Mouse (Mus musculus): ENCODE data around the gene Setdb1. TPM values are rescaled to one million over a fixed set of nuclear protein-coding genes. Genes with fewer than 3 reads are reported as not detected.

The Setdb1 gene
- total and polyA plus RNA-seq, 3 experiments = 101 to 116 TPM; not detected in 1

DNA sequence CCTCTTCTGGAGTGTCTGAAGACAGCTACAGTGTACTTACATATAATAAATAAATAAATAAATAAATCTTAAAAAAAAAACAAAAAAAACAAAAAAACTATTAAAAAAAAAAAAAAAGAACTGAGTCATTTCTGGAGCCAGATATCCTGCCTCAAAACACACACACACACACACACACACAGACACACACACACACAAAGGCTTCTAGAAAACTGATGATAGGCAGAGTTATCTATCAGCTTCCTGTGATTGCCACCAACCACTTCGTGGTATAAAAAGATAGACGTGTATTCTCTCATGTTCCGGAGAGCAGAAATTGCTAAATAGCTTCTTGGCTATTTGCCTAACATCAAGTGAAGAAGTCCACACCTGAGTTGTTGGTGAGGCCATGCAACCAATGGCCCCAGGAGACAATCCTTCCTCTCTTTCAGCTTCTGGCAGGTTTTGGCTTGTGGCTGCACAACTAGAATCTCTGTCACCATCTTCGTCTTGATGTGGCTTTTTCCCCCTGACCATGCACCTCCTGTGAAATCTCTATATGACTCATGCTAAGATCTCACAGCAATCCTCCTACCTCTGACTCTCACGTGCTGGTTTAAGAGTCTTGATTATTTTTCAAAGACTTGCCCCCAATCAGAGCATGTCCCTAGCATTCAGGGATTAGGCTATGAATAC lies 28.5 kb upstream of the Setdb1 start:
- DNase-seq (ENCODE audit: low read depth, low spot score) = peak; percentile 57
- H3K27ac ChIP-seq (ENCODE audit: control insufficient read depth, low read depth, low read length) = no peak overlapping the region
- H3K9ac ChIP-seq (ENCODE audit: control insufficient read depth, low read depth, low read length, poor library complexity, severe bottlenecking) = no peak overlapping the region
- no peaks in the 10 kb centered on the region for H3K36me3 ChIP-seq (ENCODE audit: control insufficient read depth in 1 of 2, insufficient read depth in 2 of 2, low read length in 2 of 2)
- TF ChIP-seq USF1 (IDR thresholded peaks at IDR 0.05; ENCODE audit: low read depth, low read length) (no peak; the same call in 1 of the 2 replicates), BHLHE40 (IDR thresholded peaks at IDR 0.05; ENCODE audit: borderline replicate concordance, low read depth, low read length) (peak; percentile 64), CHD2 (IDR thresholded peaks at IDR 0.05; ENCODE audit: low read length) (no peak), UBTF (IDR thresholded peaks at IDR 0.05; ENCODE audit: borderline replicate concordance, insufficient read depth, low read depth, low read length) (no peak), POLR2A (IDR thresholded peaks at IDR 0.05; ENCODE audit: control insufficient read depth in 1 of 2, insufficient read depth in 1 of 2, low read depth in 1 of 2, low read length in 2 of 2, poor library complexity in 1 of 2) (no peak), TCF12 (IDR thresholded peaks at IDR 0.05; ENCODE audit: low read depth, low read length) (peak; percentile 79), HCFC1 (IDR thresholded peaks at IDR 0.05; ENCODE audit: low read depth, low read length) (0 out of 2 replicates have a peak, but pooled peaks have one; percentile 32), ETS1 (IDR thresholded peaks at IDR 0.05; ENCODE audit: low read depth, low read length) (peak; percentile 59), MAFK (IDR thresholded peaks at IDR 0.05; ENCODE audit: borderline replicate concordance, low read depth, low read length) (peak; percentile 23; the same call in 1 of the 2 replicates), CHD1 (IDR thresholded peaks at IDR 0.05; ENCODE audit: low read depth, low read length) (no peak), RCOR1 (IDR thresholded peaks at IDR 0.05; ENCODE audit: low read depth, low read length) (peak; percentile 84), EP300 (IDR thresholded peaks at IDR 0.05; ENCODE audit: low read depth in 1 of 2, low read length in 2 of 2) (peak; percentile 65 to 75), GATA1 (IDR thresholded peaks at IDR 0.05; ENCODE audit: low read depth, low read length) (peak; percentile 73; the same call in 1 of the 2 replicates), ZNF384 (IDR thresholded peaks at IDR 0.05; ENCODE audit: low read depth, low read length) (peak; percentile 91)
- H3K4me1 ChIP-seq (ENCODE audit: control insufficient read depth in 1 of 2, insufficient read depth in 2 of 2, low read length in 2 of 2) = 0 out of 4 replicates have a peak, but pooled peaks cover 0 to 9% of the 10 kb centered on the region in 2 experiments
- no peaks in the 10 kb centered on the region for H3K27me3 ChIP-seq (ENCODE audit: control insufficient read depth in 1 of 2, insufficient read depth in 2 of 2, low read length in 2 of 2)
- H3K9me3 ChIP-seq (replicated peaks; ENCODE audit: insufficient read depth, low read length) = no peaks in the 10 kb centered on the region
- no peak overlapping the region for H3K4me3 ChIP-seq (ENCODE audit: control insufficient read depth in 1 of 2, insufficient read depth in 1 of 2, low read depth in 2 of 2, low read length in 2 of 2)
- no peaks in the 10 kb centered on the region for H3K79me2 ChIP-seq (ENCODE audit: control insufficient read depth, insufficient read depth, low read length, poor library complexity)

DNA sequence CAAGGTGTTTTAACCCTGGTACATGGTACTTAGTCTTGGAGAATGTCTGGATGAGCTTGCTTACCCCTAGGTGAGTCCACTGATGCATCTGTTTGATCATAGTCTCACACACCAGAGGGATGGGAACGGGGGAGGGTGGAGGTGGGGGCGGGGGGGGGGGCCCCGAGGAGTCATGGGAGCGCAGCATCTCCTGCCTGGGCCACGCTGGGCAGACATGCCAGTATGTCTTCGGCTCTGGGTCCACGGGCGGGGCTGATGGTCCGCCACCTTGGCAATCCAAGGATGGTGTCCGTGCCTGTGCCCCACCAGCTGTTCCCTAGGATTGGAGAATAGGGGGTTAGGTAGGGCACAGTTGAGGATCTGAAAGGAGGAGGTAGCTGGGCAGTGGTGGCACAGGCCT lies 16.2 kb upstream of the Setdb1 start:
- H3K79me2 ChIP-seq (ENCODE audit: control insufficient read depth, insufficient read depth, low read length, poor library complexity) = no peaks in the 10 kb centered on the region
- no peak overlapping the region for H3K27ac ChIP-seq (ENCODE audit: control insufficient read depth, low read depth, low read length)
- no peak for DNase-seq (ENCODE audit: low read depth, low spot score)
- TF ChIP-seq POLR2AphosphoS2 (IDR thresholded peaks at IDR 0.05; ENCODE audit: low read length) = no peak
- TF ChIP-seq CTCF (IDR thresholded peaks at IDR 0.05 in 2 of 3, conservative IDR thresholded peaks at IDR 0.05 in 1 of 3; ENCODE audit: control insufficient read depth in 1 of 3, insufficient read depth in 1 of 3, low read depth in 2 of 3, low read length in 3 of 3, poor library complexity in 1 of 3, severe bottlenecking in 1 of 3) = no peak
- no peak for TF ChIP-seq RCOR1 (IDR thresholded peaks at IDR 0.05; ENCODE audit: low read depth, low read length)
- TF ChIP-seq GATA1 (IDR thresholded peaks at IDR 0.05; ENCODE audit: low read depth, low read length) = no peak
- no peak for TF ChIP-seq MYC (IDR thresholded peaks at IDR 0.05; ENCODE audit: low read depth, low read length)
- no peak for TF ChIP-seq BHLHE40 (IDR thresholded peaks at IDR 0.05; ENCODE audit: borderline replicate concordance, low read depth, low read length)
- TF ChIP-seq TCF12 (IDR thresholded peaks at IDR 0.05; ENCODE audit: low read depth, low read length) = no peak
- no peak for TF ChIP-seq NELFE (IDR thresholded peaks at IDR 0.05; ENCODE audit: low read depth, low read length)
- no peak for TF ChIP-seq ZNF384 (IDR thresholded peaks at IDR 0.05; ENCODE audit: low read depth, low read length)
- TF ChIP-seq SIN3A (IDR thresholded peaks at IDR 0.05; ENCODE audit: low read length) = no peak
- TF ChIP-seq MEF2A (IDR thresholded peaks at IDR 0.05; ENCODE audit: extremely low read depth, insufficient replicate concordance, low read depth, low read length, poor library complexity, severe bottlenecking) = no peak
- no peak for TF ChIP-seq EP300 (IDR thresholded peaks at IDR 0.05; ENCODE audit: low read depth in 1 of 2, low read length in 2 of 2)
- TF ChIP-seq HCFC1 (IDR thresholded peaks at IDR 0.05; ENCODE audit: low read depth, low read length) = no peak
- no peak for TF ChIP-seq GABPA (IDR thresholded peaks at IDR 0.05; ENCODE audit: low read depth, low read length)
- TF ChIP-seq MXI1 (IDR thresholded peaks at IDR 0.05; ENCODE audit: low read depth, low read length) = no peak
- no peaks in the 10 kb centered on the region for H3K36me3 ChIP-seq (ENCODE audit: control insufficient read depth in 1 of 2, insufficient read depth in 2 of 2, low read length in 2 of 2)
- no peaks in the 10 kb centered on the region for H3K4me1 ChIP-seq (ENCODE audit: control insufficient read depth in 1 of 2, insufficient read depth in 2 of 2, low read length in 2 of 2)
- no peaks in the 10 kb centered on the region for H3K27me3 ChIP-seq (ENCODE audit: control insufficient read depth in 1 of 2, insufficient read depth in 2 of 2, low read length in 2 of 2)
- H3K9me3 ChIP-seq (replicated peaks; ENCODE audit: insufficient read depth, low read length) = no peaks in the 10 kb centered on the region
- H3K4me3 ChIP-seq (ENCODE audit: control insufficient read depth in 1 of 2, insufficient read depth in 1 of 2, low read depth in 2 of 2, low read length in 2 of 2) = no peak overlapping the region
- H3K9ac ChIP-seq (ENCODE audit: control insufficient read depth, low read depth, low read length, poor library complexity, severe bottlenecking) = no peak overlapping the region
